Mouse (Mus musculus) stomach, embryonic 14.5 days (tissue): ENCODE measurements at regions not wholly inside any gene's neighbourhood (a gene's known extent, or its start where the extent isn't known, plus 50 kb on each side); places are given as distances from the start of the nearest gene placed in this dataset.

Experiments used
- ATAC-seq: fragments of 200-750 bp; cut with Nextera tagmentation; 2 replicates; pipeline ENCODE4 v1.8.0; 2017; ENCODE audit warnings: low read depth, moderate TSS enrichment; ENCODE audit not compliant: insufficient number of reproducible peaks, insufficient read depth, low FRiP score
- H3K27ac ChIP-seq: fragments of 300-500 bp; sonication (generic); 2 replicates; pipeline ENCODE4 v1.5.1; 2014; ENCODE audit warnings: mild to moderate bottlenecking, low read length, moderate library complexity, mixed read lengths
- H3K27me3 ChIP-seq: fragments of 300-500 bp; sonication (generic); 2 replicates; pipeline ENCODE4 v1.6.1; 2014; ENCODE audit warnings: low read length, control low read depth, mixed read lengths; ENCODE audit not compliant: control insufficient read depth, insufficient read depth
- H3K36me3 ChIP-seq: fragments of 300-500 bp; sonication (generic); 2 replicates; pipeline ENCODE4 v1.6.1; 2014; ENCODE audit warnings: mild to moderate bottlenecking, control low read depth, low read length, moderate library complexity, mixed read lengths; ENCODE audit not compliant: control insufficient read depth, insufficient read depth
- H3K4me1 ChIP-seq: fragments of 300-500 bp; sonication (generic); 2 replicates; pipeline ENCODE4 v1.6.1; 2014; ENCODE audit warnings: low read length, control low read depth, mixed read lengths; ENCODE audit not compliant: control insufficient read depth, insufficient read depth
- H3K4me2 ChIP-seq: fragments of 300-500 bp; sonication (generic); replicated peaks from 2 replicates; pipeline ENCODE4 v1.6.1; 2014; ENCODE audit warnings: low read depth, low read length, control low read depth
- H3K4me3 ChIP-seq: fragments of 300-500 bp; sonication (generic); 2 replicates; pipeline ENCODE4 v1.5.1; 2014; ENCODE audit warnings: low read depth, low read length, control low read depth
- H3K9ac ChIP-seq: fragments of 300-500 bp; sonication (generic); replicated peaks from 2 replicates; pipeline ENCODE4 v1.6.1; 2014; ENCODE audit warnings: low read depth, mild to moderate bottlenecking, control low read depth, low read length, moderate library complexity, mixed read lengths
- H3K9me3 ChIP-seq: fragments of 300-500 bp; sonication (generic); 2 replicates; pipeline ENCODE4 v1.6.1; 2016; ENCODE audit warnings: low read depth, low read length, control low read depth; ENCODE audit not compliant: control insufficient read depth
- WGBS: fragments of 180-500 bp; shearing (Covaris S2); extraction: QIAGEN DNeasy Blood & Tissue Kit; methylation state at CpG from one replicate; pipeline ENCODE4 v1.1.7; 2014; 5-methylcytosine and 5-hydroxymethylcytosine counted together

- Histone ChIP-seq H3K27ac (peak overlapping the region; percentile 87; the same call in 1 of the 2 replicates), H3K9me3 (no peaks in the 10 kb centered on the region), H3K4me2 (no peak overlapping the region), H3K36me3 (no peaks in the 10 kb centered on the region), H3K9ac (no peak overlapping the region), H3K27me3 (no peaks in the 10 kb centered on the region), H3K4me1 (peaks cover 15% of the 10 kb centered on the region), H3K4me3 (no peak overlapping the region)
- ATAC-seq = no peak
- 28% methylated on average over 3 of the region's 3 CpGs for WGBS
Observed at GRCm38 (mm10) chr5:129416425-129416824, 84.6 kb upstream of the Sfswap start.

GRCm38 (mm10) chr5:129417516-129417915 is 83.5 kb upstream of the Sfswap start:
- H3K4me2 ChIP-seq = no peak overlapping the region

GRCm38 (mm10) chr5:129420981-129421380 is 80.0 kb upstream of the Sfswap start:
- Histone ChIP-seq H3K27me3 (no peaks in the 10 kb centered on the region), H3K9me3 (no peaks in the 10 kb centered on the region), H3K36me3 (no peaks in the 10 kb centered on the region), H3K4me1 (peaks cover 6% of the 10 kb centered on the region; the same call in 1 of the 2 replicates), H3K4me2 (no peak overlapping the region), H3K9ac (no peak overlapping the region), H3K4me3 (no peak overlapping the region), H3K27ac (no peak overlapping the region)
- 82% methylated on average over 2 of the region's 2 CpGs for WGBS
- no peak for ATAC-seq

More at GRCm38 (mm10) chr5:129417516-129417915, 83.5 kb upstream of the Sfswap start:
- peak overlapping the region; percentile 74; the same call in 1 of the 2 replicates for H3K27ac ChIP-seq
- H3K27me3 ChIP-seq = no peaks in the 10 kb centered on the region
- no peaks in the 10 kb centered on the region for H3K9me3 ChIP-seq
- no peak overlapping the region for H3K9ac ChIP-seq
- H3K4me3 ChIP-seq = no peak overlapping the region
- peaks cover 15% of the 10 kb centered on the region for H3K4me1 ChIP-seq
- no peaks in the 10 kb centered on the region for H3K36me3 ChIP-seq
- ATAC-seq = no peak
- 32% methylated on average over 3 of the region's 3 CpGs for WGBS

GRCm38 (mm10) chr5:129429897-129430296 is 71.1 kb upstream of the Sfswap start:
- ATAC-seq = no peak
- Histone ChIP-seq H3K4me3 (no peak overlapping the region), H3K9ac (no peak overlapping the region), H3K27me3 (no peaks in the 10 kb centered on the region), H3K9me3 (no peaks in the 10 kb centered on the region), H3K36me3 (no peaks in the 10 kb centered on the region), H3K4me2 (no peak overlapping the region), H3K27ac (no peak overlapping the region), H3K4me1 (no peaks in the 10 kb centered on the region)

- Histone ChIP-seq H3K9ac (no peak overlapping the region), H3K4me3 (no peak overlapping the region), H3K36me3 (no peaks in the 10 kb centered on the region), H3K9me3 (no peaks in the 10 kb centered on the region), H3K4me2 (no peak overlapping the region), H3K4me1 (no peaks in the 10 kb centered on the region), H3K27ac (no peak overlapping the region), H3K27me3 (no peaks in the 10 kb centered on the region)
- WGBS = 74% methylated on average over 3 of the region's 3 CpGs
- ATAC-seq = no peak
Observed at GRCm38 (mm10) chr5:129430330-129430729, 70.7 kb upstream of the Sfswap start.

GRCm38 (mm10) chr5:129449931-129450573 is 51.0 kb upstream of the Sfswap start:
- Histone ChIP-seq H3K27ac (no peak overlapping the region), H3K36me3 (no peaks in the 10 kb centered on the region), H3K27me3 (no peaks in the 10 kb centered on the region), H3K4me1 (peaks cover 7% of the 10 kb centered on the region), H3K9me3 (no peaks in the 10 kb centered on the region), H3K4me2 (no peak overlapping the region), H3K9ac (no peak overlapping the region), H3K4me3 (no peak overlapping the region)
- 36% methylated on average over 7 of the region's 7 CpGs for WGBS
- no peak for ATAC-seq
